Mouse (Mus musculus): ENCODE results near the gene Thsd7a. TPM values are rescaled to one million over a fixed set of nuclear protein-coding genes. Genes with fewer than 3 reads are reported as not detected.
A peak's percentile ranks its signal among the peaks of the same experiment; 100 is the strongest.

Gene Thsd7a
- polyA plus RNA-seq, 1 experiment from 2014 or later, result 5.1 TPM

DNA sequence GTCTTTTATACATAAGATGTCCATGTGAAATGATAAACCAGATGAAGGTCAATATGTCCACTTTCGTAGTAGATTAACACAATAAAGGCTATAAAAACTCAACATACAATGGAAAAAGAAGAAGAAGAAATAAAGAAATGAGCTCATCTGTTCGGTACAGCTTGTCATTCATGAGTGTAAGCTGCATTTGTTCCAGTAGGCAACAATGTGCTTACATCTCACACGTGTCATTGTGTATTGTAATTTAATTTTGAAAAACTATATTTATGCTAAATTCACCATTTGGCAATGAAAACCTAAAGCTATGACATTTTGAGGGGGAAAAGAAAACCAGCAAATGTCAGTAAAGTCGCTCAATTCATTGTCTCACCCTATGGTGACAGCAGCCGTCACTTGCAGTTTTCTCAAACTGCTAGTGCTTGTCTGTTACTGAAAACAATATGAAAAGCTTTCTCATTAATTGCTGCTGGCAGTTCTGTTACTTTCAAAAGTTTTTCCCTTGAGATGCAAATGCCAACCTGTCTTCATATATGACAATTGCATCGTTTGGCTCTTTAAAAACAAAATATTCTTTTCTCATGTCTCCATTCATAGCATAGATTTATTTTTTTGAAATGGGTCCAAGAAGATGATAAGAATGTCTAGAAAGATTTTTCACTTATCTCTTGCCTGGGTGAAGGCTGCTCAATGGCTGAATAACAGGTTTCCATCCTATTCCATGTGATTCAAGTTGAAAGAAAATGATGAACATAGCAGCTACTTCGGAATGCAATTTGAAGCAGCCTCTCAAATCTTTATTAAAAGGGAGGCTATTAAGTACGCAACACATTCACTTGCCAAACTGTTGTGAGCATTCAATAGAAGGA, 10.4 kb upstream of the Thsd7a start:
- Histone ChIP-seq H3K9ac (ENCODE audit: low read depth, low read length) (no peak overlapping the region), H3K4me2 (replicated peaks; ENCODE audit: low read depth, low read length) (no peak overlapping the region), H3K27ac (ENCODE audit: low read depth, low read length) (no peak overlapping the region), H3K4me3 (ENCODE audit: low read length) (no peak overlapping the region), H3K27me3 (ENCODE audit: control insufficient read depth, insufficient read depth, low read length) (no peaks in the 10 kb centered on the region), H3K36me3 (ENCODE audit: control insufficient read depth, insufficient read depth, low read length) (no peaks in the 10 kb centered on the region), H3K4me1 (ENCODE audit: control insufficient read depth, insufficient read depth, low read length) (no peaks in the 10 kb centered on the region), H3K9me3 (ENCODE audit: control insufficient read depth, low read length) (no peaks in the 10 kb centered on the region; the same call in 1 of the 2 replicates)
- ATAC-seq (ENCODE audit: low FRiP score, low TSS enrichment), result no peak
- WGBS, result 92% methylated on average over 8 of the region's 8 CpGs

DNA sequence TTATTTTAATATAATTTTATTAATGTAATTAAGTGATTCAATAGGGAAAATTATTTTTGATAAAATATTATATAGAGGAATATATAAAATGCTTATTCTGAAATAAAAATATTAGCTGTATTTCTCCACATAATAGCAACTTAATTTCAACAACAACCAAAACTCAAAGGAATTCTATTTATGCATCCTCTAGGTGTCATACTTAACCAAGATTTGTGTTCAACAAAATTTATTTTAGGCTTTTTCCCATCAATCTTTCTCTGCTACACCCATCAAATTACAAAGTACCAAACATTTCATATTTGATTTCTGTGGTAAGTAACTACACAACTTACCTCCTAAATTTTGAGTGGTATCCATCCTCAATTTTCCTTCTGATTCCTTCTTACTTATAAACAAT, 3.1 kb upstream of the Thsd7a start:
- no peak overlapping the region for H3K4me3 ChIP-seq (ENCODE audit: low read length)
- H3K9me3 ChIP-seq (ENCODE audit: control insufficient read depth, low read length), result no peaks in the 10 kb centered on the region; the same call in 1 of the 2 replicates
- H3K4me2 ChIP-seq (replicated peaks; ENCODE audit: low read depth, low read length), result no peak overlapping the region
- no peak overlapping the region for H3K9ac ChIP-seq (ENCODE audit: low read depth, low read length)
- peaks cover 4% of the 10 kb centered on the region; the same call in 1 of the 2 replicates for H3K27me3 ChIP-seq (ENCODE audit: control insufficient read depth, insufficient read depth, low read length)
- H3K27ac ChIP-seq (ENCODE audit: low read depth, low read length), result no peak overlapping the region
- no peak for ATAC-seq (ENCODE audit: low FRiP score, low TSS enrichment)
- no peaks in the 10 kb centered on the region for H3K4me1 ChIP-seq (ENCODE audit: control insufficient read depth, insufficient read depth, low read length)
- H3K36me3 ChIP-seq (ENCODE audit: control insufficient read depth, insufficient read depth, low read length), result no peaks in the 10 kb centered on the region

DNA sequence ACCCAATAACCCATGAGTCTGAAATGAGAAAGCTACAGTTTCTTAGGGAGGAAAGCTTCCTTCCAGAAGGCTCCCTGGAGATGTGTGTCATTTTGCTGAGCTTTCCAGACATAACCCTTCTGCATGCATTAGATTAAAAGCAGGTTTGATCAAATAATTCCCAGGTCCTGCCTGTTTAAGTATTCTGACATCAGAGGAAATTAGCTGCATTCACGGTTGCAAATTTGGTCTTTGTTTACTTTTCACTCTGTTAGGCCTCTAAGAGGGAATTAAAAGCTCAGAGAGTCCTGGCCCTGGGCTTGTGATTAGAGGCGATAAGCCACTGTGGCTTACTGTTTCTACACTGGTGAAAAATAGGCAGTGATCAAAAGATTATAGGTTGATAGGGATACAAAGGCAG, 1.2 kb upstream of the Thsd7a start:
- 38% methylated on average over 2 of the region's 2 CpGs for WGBS
- ATAC-seq (ENCODE audit: low FRiP score, low TSS enrichment), result no peak
- Histone ChIP-seq H3K36me3 (ENCODE audit: control insufficient read depth, insufficient read depth, low read length) (no peaks in the 10 kb centered on the region), H3K9me3 (ENCODE audit: control insufficient read depth, low read length) (no peaks in the 10 kb centered on the region), H3K4me2 (replicated peaks; ENCODE audit: low read depth, low read length) (no peak overlapping the region), H3K27ac (ENCODE audit: low read depth, low read length) (no peak overlapping the region), H3K4me1 (ENCODE audit: control insufficient read depth, insufficient read depth, low read length) (no peaks in the 10 kb centered on the region), H3K9ac (ENCODE audit: low read depth, low read length) (no peak overlapping the region), H3K4me3 (ENCODE audit: low read length) (no peak overlapping the region), H3K27me3 (ENCODE audit: control insufficient read depth, insufficient read depth, low read length) (peaks cover 4% of the 10 kb centered on the region; the same call in 1 of the 2 replicates)

DNA sequence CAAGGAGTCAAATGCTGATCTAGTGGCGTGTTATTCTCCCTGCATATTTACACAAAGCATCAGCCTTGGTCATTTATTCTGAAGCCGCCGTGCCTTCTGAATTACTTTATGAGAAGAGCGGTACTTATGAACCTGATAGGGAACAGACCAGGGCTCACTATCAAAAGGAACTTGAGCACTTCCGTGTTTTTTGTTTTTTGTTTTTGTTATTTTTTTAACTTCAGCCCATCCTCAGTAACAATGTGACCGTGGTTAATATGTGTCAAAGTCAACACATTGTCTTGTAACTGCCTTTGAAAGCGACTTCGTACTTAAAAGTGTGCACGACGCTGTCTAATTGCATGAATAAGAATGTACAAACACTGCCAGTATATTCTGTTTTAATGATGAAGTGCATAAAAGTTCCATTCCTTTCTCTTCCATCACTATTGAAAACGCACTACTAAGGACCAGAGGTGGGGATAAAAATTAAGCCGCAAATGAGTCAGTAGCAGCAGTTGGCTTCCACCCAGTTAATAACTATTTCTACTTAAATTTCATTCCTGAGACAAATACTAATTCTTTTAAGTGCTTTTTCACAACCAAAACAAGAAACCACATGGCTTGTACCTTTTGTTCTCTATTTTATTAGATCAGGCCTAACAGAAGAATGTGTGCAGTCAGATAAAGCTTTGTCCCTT, 461 bp upstream of the Thsd7a start:
- peak overlapping the region; percentile 56; the same call in 1 of the 2 replicates for H3K9ac ChIP-seq (ENCODE audit: low read depth, low read length)
- H3K9me3 ChIP-seq (ENCODE audit: control insufficient read depth, low read length), result no peaks in the 10 kb centered on the region
- no peaks in the 10 kb centered on the region for H3K4me1 ChIP-seq (ENCODE audit: control insufficient read depth, insufficient read depth, low read length)
- H3K4me2 ChIP-seq (replicated peaks; ENCODE audit: low read depth, low read length), result peak overlapping the region; percentile 88
- peaks cover 4% of the 10 kb centered on the region; the same call in 1 of the 2 replicates for H3K27me3 ChIP-seq (ENCODE audit: control insufficient read depth, insufficient read depth, low read length)
- no peaks in the 10 kb centered on the region for H3K36me3 ChIP-seq (ENCODE audit: control insufficient read depth, insufficient read depth, low read length)
- no peak for ATAC-seq (ENCODE audit: low FRiP score, low TSS enrichment)
- WGBS, result 21% methylated on average over 12 of the region's 12 CpGs
- H3K4me3 ChIP-seq (ENCODE audit: low read length), result peak overlapping the region; percentile 59
- no peak overlapping the region for H3K27ac ChIP-seq (ENCODE audit: low read depth, low read length)

DNA sequence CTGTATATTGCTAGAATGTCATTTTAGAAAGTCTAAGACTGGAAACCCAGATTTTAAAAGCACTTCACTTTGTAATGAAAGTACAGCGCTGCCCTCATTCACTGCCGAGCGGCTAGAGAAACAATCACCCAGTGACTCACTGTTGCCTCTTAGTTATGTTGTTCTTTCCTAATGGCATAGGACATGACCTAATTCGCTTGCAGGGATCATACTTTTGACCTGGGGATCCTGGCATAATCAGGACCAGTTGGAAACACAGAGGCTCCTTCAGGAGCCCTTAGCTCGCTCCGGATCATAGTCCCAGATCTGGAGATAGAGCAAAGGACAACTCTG, 790 bp downstream of the Thsd7a start:
- Histone ChIP-seq H3K9me3 (ENCODE audit: control insufficient read depth, low read length) (no peaks in the 10 kb centered on the region), H3K27ac (ENCODE audit: low read depth, low read length) (peak overlapping the region; percentile 21; the same call in 1 of the 2 replicates), H3K36me3 (ENCODE audit: control insufficient read depth, insufficient read depth, low read length) (no peaks in the 10 kb centered on the region), H3K4me2 (replicated peaks; ENCODE audit: low read depth, low read length) (peak overlapping the region; percentile 88), H3K4me3 (ENCODE audit: low read length) (peak overlapping the region; percentile 59), H3K9ac (ENCODE audit: low read depth, low read length) (peak overlapping the region; percentile 56), H3K27me3 (ENCODE audit: control insufficient read depth, insufficient read depth, low read length) (peaks cover 4% of the 10 kb centered on the region; the same call in 1 of the 2 replicates), H3K4me1 (ENCODE audit: control insufficient read depth, insufficient read depth, low read length) (no peaks in the 10 kb centered on the region)
- ATAC-seq (ENCODE audit: low FRiP score, low TSS enrichment), result no peak
- WGBS, result 1% methylated on average over 6 of the region's 6 CpGs

DNA sequence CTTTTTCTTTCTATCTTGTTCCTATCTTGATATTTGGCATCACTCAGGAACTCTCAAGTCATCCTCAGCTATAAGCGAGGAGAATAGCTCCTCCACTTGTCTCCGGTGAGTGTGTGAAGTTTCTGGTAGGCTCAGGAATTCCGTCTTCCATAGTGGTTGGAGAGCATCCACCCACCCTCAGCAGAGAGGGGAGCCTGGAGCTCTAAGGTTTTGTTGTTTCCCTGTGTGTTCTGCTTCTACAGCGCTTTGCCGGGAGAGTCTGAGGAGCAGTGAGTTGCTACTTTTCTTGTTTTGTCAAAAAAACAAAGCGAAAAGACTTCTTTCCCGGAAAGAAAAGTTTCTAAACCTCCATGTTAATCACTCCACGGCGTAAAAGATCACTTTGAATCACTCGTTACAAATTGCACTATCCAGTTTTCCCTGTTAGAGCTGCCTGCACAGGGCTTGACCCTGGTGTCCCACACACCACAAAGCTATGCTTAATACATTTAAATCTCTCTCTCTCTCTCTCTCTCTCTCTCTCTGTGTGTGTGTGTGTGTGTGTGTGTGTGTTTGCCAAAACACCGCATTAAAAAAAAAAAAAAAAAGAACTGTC, 1.3 kb downstream of the Thsd7a start:
- Histone ChIP-seq H3K27ac (ENCODE audit: low read depth, low read length) (no peak overlapping the region), H3K9ac (ENCODE audit: low read depth, low read length) (peak overlapping the region; percentile 56; the same call in 1 of the 2 replicates), H3K36me3 (ENCODE audit: control insufficient read depth, insufficient read depth, low read length) (no peaks in the 10 kb centered on the region), H3K4me2 (replicated peaks; ENCODE audit: low read depth, low read length) (peak overlapping the region; percentile 88), H3K4me1 (ENCODE audit: control insufficient read depth, insufficient read depth, low read length) (no peaks in the 10 kb centered on the region), H3K4me3 (ENCODE audit: low read length) (peak overlapping the region; percentile 59), H3K27me3 (ENCODE audit: control insufficient read depth, insufficient read depth, low read length) (peaks cover 4% of the 10 kb centered on the region; the same call in 1 of the 2 replicates), H3K9me3 (ENCODE audit: control insufficient read depth, low read length) (no peaks in the 10 kb centered on the region)
- ATAC-seq (ENCODE audit: low FRiP score, low TSS enrichment), result no peak
- WGBS, result 7% methylated on average over 11 of the region's 11 CpGs

DNA sequence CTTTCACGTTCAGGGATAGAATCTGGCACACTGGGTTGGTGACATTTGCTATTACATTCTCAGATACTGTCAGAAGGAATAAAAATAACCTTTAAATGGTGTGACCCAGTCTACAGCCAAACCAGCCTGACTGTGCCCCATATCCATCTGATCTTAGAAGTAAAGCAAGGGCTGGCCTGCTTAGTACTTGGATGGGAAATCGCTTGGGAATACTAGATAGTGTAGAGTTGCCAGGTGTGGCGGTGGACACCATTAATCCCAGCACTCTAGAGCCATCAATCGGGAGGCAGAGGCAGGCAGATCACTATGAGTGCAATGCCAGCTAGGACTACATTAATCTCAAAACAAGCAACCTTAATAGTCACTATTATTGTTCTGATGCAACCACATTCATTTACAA, 6.4 kb downstream of the Thsd7a start:
- Histone ChIP-seq H3K36me3 (ENCODE audit: control insufficient read depth, insufficient read depth, low read length) (no peaks in the 10 kb centered on the region), H3K9me3 (ENCODE audit: control insufficient read depth, low read length) (no peaks in the 10 kb centered on the region), H3K4me2 (replicated peaks; ENCODE audit: low read depth, low read length) (no peak overlapping the region), H3K9ac (ENCODE audit: low read depth, low read length) (no peak overlapping the region), H3K4me1 (ENCODE audit: control insufficient read depth, insufficient read depth, low read length) (no peaks in the 10 kb centered on the region), H3K27ac (ENCODE audit: low read depth, low read length) (no peak overlapping the region), H3K4me3 (ENCODE audit: low read length) (no peak overlapping the region), H3K27me3 (ENCODE audit: control insufficient read depth, insufficient read depth, low read length) (no peaks in the 10 kb centered on the region)
- 87% methylated on average over 4 of the region's 4 CpGs for WGBS
- ATAC-seq (ENCODE audit: low FRiP score, low TSS enrichment), result no peak

DNA sequence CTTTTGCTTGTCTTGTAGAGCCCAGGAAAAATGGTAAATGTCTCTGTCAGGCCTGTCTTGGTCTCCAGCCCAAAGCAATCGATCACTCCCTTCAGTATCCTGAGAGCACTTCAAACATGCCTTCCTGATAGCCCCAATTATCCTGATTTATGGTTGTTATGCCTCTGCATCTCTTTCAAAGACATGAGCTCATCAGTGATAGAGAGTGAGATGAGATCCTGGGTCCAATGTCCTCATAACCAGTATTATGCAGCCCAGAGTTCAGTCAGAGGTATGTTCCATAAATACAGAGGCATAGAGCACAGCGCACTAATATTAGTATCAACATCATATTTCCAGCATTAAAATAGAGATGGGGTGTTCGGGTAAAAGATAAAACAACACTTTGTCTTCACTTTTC, 15.3 kb downstream of the Thsd7a start:
- H3K9me3 ChIP-seq (ENCODE audit: control insufficient read depth, low read length), result no peaks in the 10 kb centered on the region
- no peak for ATAC-seq (ENCODE audit: low FRiP score, low TSS enrichment)
- no peak overlapping the region for H3K27ac ChIP-seq (ENCODE audit: low read depth, low read length)
- no peak overlapping the region for H3K4me3 ChIP-seq (ENCODE audit: low read length)
- no peak overlapping the region for H3K4me2 ChIP-seq (replicated peaks; ENCODE audit: low read depth, low read length)
- H3K9ac ChIP-seq (ENCODE audit: low read depth, low read length), result no peak overlapping the region
- H3K4me1 ChIP-seq (ENCODE audit: control insufficient read depth, insufficient read depth, low read length), result no peaks in the 10 kb centered on the region
- 68% methylated on average over 3 of the region's 3 CpGs for WGBS
- no peaks in the 10 kb centered on the region for H3K27me3 ChIP-seq (ENCODE audit: control insufficient read depth, insufficient read depth, low read length)
- no peaks in the 10 kb centered on the region for H3K36me3 ChIP-seq (ENCODE audit: control insufficient read depth, insufficient read depth, low read length)

DNA sequence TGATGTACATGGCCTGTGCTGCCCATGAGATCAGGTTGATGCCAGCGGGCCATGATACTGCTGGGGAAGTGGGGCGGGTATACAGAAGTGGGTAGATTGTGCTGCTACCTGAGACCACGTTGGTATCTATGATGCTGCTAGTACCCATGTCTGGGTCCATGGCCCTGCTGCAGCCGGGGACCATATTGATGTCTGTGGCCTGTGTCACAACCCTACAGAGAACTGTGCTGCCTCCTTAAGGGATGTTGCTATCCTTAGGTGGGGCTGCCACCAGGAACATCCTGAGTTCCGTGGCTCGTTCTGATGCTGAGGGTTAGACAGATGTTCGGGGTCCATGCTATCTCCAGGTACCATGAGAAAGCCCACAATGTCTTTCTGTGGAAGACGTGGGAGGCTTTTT, 33.1 kb downstream of the Thsd7a start:
- no peaks in the 10 kb centered on the region for H3K9me3 ChIP-seq (ENCODE audit: control insufficient read depth, low read length)
- H3K4me1 ChIP-seq (ENCODE audit: control insufficient read depth, insufficient read depth, low read length), result no peaks in the 10 kb centered on the region
- no peaks in the 10 kb centered on the region for H3K36me3 ChIP-seq (ENCODE audit: control insufficient read depth, insufficient read depth, low read length)
- H3K4me3 ChIP-seq (ENCODE audit: low read length), result no peak overlapping the region
- H3K4me2 ChIP-seq (replicated peaks; ENCODE audit: low read depth, low read length), result no peak overlapping the region
- H3K9ac ChIP-seq (ENCODE audit: low read depth, low read length), result no peak overlapping the region
- ATAC-seq (ENCODE audit: low FRiP score, low TSS enrichment), result no peak
- H3K27me3 ChIP-seq (ENCODE audit: control insufficient read depth, insufficient read depth, low read length), result no peaks in the 10 kb centered on the region
- WGBS, result 94% methylated on average over 8 of the region's 8 CpGs
- H3K27ac ChIP-seq (ENCODE audit: low read depth, low read length), result no peak overlapping the region
